Mouse (Mus musculus) common myeloid progenitor, adult 5-6 weeks (primary cell): ENCODE data around the gene Gm45902. TPM values are rescaled to one million over a fixed set of nuclear protein-coding genes. Genes with fewer than 3 reads are reported as not detected.

Experiments
- ATAC-seq: replicated peaks from 2 replicates; pipeline ENCODE4 v1.8.0; 2016; ENCODE audit warnings: low read depth, mild to moderate bottlenecking, moderate TSS enrichment, inconsistent platforms; ENCODE audit not compliant: poor library complexity, severe bottlenecking
- total RNA-seq: library from RNA; stranded (forward); fragments of 200-1000, 187-1606 nt; gene quantifications from 2 replicates; pipeline ENCODE4 v1.2.3, GENCODE M21; 2017

The Gm45902 gene
- 12.2 and 15.4 TPM in 2 replicates for total RNA-seq

DNA sequence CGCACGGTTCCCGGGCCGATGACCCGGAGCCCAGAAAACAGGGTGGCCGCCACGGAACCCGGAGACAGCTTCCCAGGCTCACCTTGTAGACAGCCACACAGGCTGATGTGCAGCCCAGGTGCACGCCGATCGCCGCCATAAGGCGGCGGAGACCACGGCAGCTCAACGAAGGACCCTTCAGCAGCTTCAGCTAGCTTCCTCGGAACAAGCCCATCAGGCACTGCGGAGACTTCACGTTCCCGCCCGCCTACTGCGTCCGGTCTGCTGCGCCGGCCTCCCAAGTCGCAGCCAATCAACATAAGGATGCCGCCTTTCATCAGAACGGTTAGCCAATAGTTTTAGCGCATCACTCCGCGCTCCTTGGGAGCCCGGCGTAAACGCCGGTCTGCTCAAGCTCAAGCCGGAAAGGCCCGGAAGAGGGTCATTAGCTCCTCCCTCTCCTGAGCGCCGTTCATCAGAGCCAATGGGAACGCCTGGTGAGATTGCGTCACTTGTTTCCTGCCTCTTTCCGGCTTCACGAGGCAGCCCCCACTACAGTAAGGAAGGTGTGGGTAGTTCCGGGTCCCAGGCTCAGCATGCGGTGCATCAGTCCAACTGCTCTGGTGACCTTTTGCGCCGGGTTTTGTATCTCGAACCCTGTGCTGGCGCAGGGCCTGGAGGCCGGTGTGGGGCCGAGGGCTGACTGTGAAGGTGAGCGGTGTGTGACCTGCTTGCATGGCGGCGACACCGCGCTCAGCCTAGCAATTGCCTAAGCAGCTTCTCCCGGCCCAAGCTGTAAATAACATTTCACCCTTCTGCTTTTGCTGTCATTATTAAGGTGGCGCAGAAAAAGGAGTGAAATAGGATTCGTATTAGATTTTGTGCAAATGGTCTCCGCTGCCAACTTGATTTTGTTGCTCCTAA is at the start of gene Gm45902, which contains the start of the genes Hspa14 and Cdnf:
Gene Gm45902 (minus strand): TSS at position 239 of the 903 bp plus-strand sequence.
Gene Hspa14 (minus strand): TSS at position 263 of the 903 bp plus-strand sequence.
Gene Cdnf (plus strand): TSS at position 479 of the 903 bp plus-strand sequence.
- peak; percentile 93 for ATAC-seq

DNA sequence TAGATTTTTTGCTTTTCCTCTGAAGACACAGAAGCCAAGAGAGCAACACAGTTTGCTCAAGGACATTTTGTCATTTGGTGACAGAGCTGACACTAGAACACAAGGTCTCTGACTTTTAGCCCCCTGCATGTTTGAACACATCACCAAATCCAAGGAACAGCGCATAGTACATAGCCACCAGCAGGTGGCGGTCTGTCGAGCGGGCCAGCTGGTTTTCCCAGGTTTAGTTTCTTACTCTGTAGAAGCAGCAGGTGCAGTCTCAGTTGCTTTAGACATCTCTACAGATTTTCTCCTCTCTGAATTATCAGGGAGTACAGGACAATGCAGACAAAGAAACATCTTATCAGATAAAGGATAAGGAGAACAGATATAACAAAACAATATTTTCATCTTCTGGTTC is 34.0 kb upstream of the Gm45902 start:
- peak; percentile 88 for ATAC-seq

DNA sequence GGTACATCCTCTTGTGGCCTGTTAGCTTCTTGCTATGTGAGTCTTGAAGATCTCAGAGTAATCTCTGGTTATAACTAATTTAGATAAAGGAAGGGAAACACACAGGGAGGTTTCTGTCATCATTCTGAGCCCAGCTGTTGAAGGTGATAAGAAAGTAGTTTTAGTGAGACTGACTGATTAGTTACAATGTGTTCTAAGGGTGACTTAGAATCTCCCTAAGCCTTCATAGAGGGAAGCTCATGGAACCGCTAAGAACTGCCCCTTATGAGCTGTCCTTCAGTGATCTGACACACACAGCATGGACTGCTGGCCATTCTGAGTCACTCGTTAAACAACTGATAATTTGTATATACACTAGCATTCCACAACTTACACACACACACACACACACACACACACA is 33.5 kb upstream of the Gm45902 start:
- peak; percentile 56 for ATAC-seq

DNA sequence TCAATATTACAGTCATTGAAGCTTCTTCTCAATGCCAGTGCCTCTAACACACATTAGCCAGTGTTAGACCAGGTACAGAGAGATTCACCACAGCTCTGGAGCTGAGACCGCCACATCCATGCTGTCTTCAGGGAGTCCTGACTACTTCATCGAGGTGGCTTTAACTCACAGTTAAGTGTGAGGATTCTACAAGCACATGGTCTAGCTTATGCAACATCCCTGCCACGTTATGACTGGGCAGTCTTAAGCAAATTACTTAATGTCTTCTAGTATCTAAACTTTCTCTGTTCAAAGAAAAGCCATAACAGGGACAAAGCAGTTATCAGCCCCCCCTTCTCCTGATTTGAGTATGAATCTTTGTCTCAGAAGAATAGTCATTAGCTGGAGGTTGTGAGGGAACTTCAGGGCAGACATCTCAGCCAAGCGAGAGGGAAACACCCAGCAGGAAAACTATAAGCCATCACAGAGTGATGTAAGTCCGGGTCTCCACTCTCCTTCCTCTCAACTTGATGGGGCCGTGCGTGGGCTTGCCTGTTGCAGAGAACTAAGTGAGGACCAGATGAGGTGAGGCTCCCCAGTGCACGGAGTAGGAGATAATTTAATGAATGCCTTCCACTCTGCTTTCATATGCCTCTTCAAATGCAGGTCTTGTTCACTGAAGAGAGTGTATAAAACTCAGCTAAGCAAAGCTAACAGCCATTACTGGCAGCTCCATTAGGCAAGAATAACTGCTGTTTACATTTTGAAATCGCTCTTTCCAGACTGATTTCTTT is 28.9 kb upstream of the Gm45902 start:
- no peak for ATAC-seq

DNA sequence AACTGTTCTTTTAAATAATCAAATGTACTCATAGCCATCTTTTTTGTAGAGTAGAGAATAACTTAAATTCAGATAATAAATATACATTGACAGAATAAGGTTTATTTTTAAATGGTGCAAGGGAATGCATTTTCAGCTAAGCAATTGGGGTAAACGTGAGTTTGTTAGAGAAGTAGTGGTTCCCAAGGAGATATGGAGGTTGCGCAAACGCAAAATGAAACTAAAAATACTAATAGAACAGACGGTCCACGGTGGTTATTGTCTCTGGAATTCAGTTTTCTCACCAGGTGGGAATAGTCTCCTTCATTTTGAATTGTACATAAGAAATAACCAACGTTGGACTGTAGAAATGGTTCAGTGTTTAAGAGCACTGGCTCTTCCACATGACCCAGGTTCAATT is 13.7 kb upstream of the Gm45902 start:
- ATAC-seq = 0 out of 2 replicates have a peak, but pooled peaks have one; percentile 29

DNA sequence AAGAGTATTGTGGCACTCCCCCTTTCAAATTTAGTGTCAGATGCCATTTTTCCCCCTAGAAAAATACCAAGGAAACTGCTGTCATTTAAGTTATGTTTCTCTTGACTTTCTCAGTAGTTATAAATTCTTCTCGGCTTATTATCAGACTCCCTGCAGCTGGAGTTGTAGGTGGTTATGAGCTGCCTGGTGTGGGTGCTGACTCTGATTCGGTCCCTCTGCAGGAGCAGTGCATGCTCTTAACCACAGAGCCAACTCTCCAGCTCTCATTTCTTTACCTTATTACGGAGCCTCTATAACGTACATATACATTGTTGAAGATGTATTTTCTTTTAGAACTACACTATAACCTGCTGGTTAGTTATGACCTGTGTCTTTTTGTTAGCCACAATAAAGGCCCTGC is 10.0 kb upstream of the Gm45902 start:
- 0 out of 2 replicates have a peak, but pooled peaks have one; percentile 34 for ATAC-seq

DNA sequence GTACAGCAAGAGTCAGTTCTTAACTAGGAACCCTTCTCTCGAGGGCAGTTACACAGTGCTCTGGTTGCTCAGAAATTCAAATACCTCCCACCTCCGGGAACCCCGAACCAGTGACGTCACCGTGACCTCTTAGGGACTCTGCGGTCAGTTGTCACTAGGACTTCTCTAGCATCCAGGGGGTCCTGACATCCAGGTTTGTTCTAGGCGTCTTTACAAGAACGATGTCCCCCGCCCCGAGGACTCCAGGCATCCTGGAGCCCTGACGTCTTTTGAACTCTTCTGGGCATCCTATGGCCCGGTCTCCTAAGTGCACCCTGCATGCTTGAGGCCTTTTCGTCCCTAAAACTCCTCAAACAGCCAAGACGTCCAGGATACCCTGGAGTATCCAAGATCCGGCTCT is 514 bp downstream of the Gm45902 start:
- ATAC-seq = peak; percentile 28

DNA sequence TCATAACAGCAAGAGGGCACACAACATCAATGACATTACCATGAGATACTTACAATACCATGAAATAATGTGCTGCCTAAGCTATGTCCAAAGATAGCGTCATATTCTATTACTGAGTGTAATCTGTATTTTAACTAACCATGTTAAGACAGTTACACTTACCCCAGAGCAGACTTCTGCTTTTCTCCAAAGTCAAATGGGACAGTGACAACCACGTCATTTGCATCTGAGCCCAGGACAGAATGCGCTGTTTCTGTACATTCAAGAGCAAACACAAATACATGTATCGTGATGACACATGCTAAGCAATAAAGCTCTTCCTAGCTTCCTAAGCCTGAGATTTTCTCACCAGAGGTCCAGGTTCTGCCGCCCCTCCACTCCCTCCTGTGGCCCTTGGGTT is 11.7 kb downstream of the Gm45902 start:
- ATAC-seq = peak; percentile 58

DNA sequence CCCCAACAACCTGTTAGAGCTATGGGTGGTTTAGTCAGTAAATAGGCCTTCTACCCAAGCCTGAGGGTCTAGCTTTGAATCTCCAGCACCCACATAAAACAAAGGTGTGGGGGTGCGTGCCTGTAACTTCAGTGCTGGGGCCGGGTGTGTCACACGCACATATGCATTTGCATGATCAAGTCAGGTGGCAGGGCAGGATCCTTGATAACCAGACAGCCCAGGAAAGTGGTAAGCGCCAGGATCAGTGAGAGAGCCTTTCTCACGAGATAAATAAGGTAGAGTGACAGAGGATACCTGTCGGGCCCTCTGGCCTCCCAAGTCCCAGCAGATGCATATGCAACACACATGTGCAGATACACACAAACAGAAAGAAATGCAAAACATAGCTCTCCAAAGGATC is 13.0 kb downstream of the Gm45902 start:
- ATAC-seq = no peak

DNA sequence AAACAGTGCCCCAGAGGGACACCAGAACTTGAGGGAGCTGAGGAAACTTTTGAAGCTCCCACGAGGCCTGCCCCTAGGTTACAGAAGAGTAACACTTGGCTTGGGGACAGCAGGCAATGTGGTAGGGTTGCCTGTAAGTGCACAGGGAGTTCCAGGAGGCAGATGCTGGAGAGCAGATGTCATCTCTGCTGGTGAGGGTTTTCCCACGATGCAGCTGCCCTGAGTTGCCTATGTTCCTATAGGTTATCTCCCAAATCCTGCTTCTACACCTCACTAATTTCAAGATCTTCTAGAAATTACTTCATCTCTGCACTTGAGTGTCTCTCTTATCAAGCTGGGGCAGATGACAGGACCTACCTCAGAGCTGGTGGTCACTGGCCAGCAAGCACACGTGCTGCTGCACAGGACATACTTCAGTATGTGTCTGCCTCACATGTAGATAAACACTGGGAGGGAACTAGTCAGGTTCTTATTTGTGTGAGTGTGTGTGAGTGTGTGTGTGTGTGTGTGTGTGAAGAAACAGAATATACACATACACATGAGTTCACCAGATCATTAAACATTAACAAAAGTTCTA is 18.7 kb downstream of the Gm45902 start:
- ATAC-seq = peak; percentile 32; the same call in 1 of the 2 replicates

DNA sequence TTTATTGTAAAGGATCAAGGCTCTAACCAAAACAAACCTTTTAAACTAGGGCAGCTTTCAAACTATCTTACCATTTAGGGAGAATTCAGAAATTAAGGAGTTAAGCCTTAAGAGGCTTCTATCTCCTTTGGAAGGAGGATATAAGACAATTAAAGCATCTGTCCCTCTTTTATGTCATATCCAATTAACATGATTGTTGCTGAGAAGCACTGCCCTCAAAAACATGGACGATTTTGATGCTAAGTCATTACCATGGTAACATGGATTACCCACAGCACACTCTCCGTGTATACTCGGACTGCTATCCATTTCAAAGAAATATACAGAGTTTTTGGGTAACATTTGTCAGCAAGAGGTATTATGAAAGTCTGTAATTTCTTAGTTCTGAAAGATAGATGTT is 22.8 kb downstream of the Gm45902 start:
- ATAC-seq = no peak

DNA sequence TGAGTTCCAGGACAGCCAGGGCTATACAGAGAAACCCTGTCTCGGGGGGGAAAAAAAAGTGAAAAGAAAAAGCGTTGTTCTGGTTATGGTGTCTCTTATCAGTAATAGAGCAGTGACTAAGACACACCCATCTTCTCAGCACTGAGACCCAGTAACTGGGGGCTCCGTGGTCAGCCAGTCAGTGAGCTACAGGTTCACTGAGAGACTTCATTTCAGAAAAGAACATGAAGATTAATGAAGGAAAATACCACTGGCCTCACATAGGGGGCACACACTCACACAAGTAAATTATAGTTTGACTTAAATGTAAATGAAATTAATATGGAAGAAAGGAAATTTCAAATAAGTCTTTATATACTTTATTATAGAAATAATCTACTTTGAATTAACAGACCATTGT is 32.4 kb downstream of the Gm45902 start:
- ATAC-seq = peak; percentile 76; the same call in 1 of the 2 replicates

DNA sequence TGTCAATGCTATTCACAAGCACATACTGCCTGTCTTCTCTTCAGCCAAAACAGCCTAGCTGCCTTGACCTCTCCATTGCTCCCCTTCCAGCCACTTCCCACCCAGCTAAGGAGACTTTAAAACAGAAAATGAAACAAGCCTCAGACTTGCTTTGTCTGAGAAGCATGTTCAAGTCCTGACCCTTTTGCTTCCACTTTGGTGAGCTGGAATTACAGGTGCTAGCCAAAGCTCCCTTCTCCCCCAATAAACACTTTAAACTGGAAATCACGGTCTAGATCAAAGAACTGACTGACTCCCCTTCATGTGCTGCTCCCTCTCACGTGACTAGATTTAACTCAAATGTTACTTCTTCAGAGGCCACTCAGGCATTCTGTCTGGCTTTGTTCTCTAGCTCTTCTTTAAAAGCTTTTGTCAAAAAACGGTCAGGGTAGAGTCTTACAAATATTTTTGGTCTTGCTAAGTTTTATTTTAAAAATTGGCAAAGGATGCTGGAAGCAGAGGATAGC is 36.8 kb downstream of the Gm45902 start:
- ATAC-seq = peak; percentile 7; the same call in 1 of the 2 replicates

DNA sequence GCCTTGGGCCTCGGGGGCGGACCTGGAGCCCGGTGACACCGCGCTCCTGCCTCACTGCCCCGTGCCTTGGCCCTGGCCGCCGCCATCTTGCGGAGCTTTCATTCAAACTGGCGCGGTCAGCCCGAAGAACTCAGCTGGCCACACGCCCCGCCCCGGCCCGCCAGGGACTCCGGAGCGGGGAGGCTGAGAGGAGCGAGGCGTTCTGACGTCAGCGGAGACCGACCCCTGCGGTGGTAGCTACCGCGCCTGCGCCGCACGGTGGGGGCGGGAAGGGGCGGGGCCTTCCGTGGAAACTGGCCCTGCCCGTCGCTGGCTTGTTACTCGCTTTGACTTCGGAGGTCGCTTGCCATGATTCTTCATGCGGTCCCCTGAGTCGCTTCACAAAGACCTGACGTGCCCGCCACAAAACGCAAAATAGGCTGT is 37.7 kb downstream of the Gm45902 start, which contains the start of gene Suv39h2:
Gene Suv39h2 (minus strand): TSS at position 171 of the 423 bp plus-strand sequence.
- ATAC-seq = peak; percentile 92

DNA sequence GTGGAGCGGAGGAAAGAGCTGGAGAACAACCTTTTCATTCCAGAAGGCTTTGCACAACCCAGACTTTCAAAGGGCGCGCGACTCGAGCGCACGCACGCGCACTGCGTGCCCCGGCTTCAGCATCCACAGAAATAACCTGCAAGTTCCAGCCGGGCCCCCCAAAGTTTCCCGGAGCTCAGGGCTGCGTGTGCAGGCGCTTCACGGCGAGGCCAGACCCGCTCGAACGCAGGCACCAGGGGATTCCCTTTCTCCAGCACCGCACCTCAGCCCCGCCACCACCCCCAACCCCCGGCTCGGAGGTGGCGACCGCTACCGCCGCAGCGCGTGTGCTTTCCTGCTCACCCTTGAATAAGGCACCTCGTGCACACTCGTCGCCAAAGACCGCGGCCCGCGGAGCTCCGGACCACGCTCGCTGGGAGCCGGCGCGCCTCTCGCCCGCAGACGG is 38.2 kb downstream of the Gm45902 start:
- ATAC-seq = peak; percentile 26; the same call in 1 of the 2 replicates

DNA sequence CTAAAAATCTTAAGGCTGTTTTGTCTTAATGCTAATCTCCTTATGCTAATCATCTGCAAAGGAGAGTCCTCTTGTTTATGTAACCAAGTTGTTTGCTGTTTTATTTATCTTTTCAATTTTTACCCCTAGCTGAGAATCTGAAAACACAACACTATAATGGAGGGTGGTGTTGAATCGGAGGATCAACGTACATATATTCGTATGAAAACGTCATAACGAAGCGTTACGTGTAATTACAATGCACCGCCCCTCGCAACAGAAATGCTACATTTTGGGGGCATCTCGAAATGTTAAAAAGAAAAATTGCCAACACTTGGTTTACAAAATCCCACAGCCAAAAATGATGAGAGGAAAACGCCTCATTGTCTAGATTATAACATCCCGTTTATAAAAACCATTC is 38.7 kb downstream of the Gm45902 start:
- no peak; the same call in 1 of the 2 replicates for ATAC-seq

DNA sequence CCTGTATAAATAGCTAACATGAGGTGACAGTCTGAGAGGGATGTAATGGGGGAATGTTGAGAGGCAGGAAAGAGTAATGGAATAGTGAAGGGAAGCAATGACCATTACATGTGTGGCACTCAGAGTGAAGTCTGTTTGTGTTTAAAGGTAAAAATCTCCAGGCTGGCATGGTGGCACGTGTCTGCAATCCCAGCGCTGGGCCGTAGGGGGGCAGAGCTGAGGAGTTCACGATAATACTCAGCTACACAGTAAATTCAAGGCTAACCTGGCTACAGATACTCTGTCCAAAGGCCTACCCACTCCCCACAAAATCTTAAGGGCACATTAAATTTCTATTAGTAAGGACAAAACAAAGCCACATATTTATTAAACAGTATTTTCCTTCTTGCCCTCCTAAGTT is 56.0 kb downstream of the Gm45902 start:
- ATAC-seq = peak; percentile 73
